Comparison of ENCODE assay signal across 8 mouse cellular contexts in the genomic region with DNA sequence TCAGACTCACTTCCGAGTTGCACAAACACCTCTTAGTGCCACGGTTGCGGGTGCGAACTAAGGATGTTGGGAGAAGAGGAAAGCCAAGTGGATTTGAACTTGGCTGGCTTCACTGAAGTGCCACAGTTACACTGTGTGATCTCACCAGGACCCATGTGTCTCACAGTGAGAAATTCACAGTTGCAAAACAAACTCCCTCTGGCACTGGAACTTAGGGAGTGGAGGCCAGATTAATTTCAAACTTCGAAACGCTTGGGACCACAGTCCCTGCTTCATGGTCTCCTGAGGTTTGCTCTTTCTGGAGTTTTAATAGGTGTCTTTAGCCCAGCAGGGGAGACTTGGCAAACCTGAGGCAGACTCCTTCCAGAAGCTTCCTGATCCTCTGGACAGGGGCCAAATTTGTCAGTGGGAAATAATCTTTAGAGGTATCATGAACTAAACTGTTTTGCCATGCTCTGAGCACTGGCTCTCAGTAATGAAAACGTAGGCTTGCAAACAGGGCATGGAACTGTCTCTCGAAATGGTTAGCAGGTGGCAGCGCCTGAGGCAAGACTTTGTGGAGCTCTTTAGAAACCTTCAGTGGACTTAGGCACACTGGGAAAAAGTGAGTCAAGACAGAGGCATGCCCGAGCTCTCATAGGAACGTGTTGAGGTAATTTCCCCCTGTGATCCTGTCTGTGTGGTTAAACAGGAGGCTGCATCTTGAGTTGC.
DNase-seq lines count a peak whose midpoint lies in the region; ATAC-seq lines count a peak whose summit lies in the region.

No protein-coding gene starts in this region.

- no peak overlapping the region for H3K9ac ChIP-seq in forebrain, embryonic 14.5 days (ENCODE audit: low read length)
- H3K9ac ChIP-seq in forebrain, embryonic 16.5 days (replicated peaks; ENCODE audit: low read depth, low read length) = no peak overlapping the region
- no peak overlapping the region for H3K9ac ChIP-seq in kidney, embryonic 14.5 days (ENCODE audit: low read depth, low read length)

- no peaks in the 10 kb centered on the region for H3K4me1 ChIP-seq in forebrain, embryonic 14.5 days (ENCODE audit: control insufficient read depth, insufficient read depth, low read length)
- no peaks in the 10 kb centered on the region for H3K4me1 ChIP-seq in forebrain, embryonic 16.5 days (replicated peaks; ENCODE audit: control insufficient read depth, insufficient read depth, low read length)
- H3K4me1 ChIP-seq in kidney, embryonic 14.5 days (ENCODE audit: control insufficient read depth, insufficient read depth, low read length) = peaks cover 17% of the 10 kb centered on the region

- WGBS in forebrain, embryonic 14.5 days = 74% methylated on average over 11 of the region's 11 CpGs
- 70% methylated on average over 11 of the region's 11 CpGs for WGBS in forebrain, embryonic 16.5 days
- WGBS in kidney, embryonic 14.5 days = 67% methylated on average over 11 of the region's 11 CpGs

- H3K9me3 ChIP-seq in forebrain, embryonic 14.5 days (replicated peaks; ENCODE audit: control insufficient read depth, low read length) = no peaks in the 10 kb centered on the region
- H3K9me3 ChIP-seq in forebrain, embryonic 16.5 days (ENCODE audit: control insufficient read depth, low read length) = no peaks in the 10 kb centered on the region
- no peaks in the 10 kb centered on the region for H3K9me3 ChIP-seq in kidney, embryonic 14.5 days (ENCODE audit: control insufficient read depth, low read length)

- H3K4me3 ChIP-seq in forebrain, embryonic 14.5 days (ENCODE audit: low read depth, low read length) = no peak overlapping the region
- H3K4me3 ChIP-seq in forebrain, embryonic 16.5 days (replicated peaks; ENCODE audit: low read length) = no peak overlapping the region
- no peak overlapping the region for H3K4me3 ChIP-seq in kidney, embryonic 14.5 days (ENCODE audit: low read length)

- H3K27ac ChIP-seq in forebrain, embryonic 14.5 days (ENCODE audit: low read depth, low read length) = peak overlapping the region; percentile 39; the same call in 1 of the 2 replicates
- no peak overlapping the region for H3K27ac ChIP-seq in forebrain, embryonic 16.5 days (ENCODE audit: low read length)
- H3K27ac ChIP-seq in kidney, embryonic 14.5 days (ENCODE audit: low read depth, low read length) = peak overlapping the region; percentile 3; the same call in 1 of the 2 replicates

- H3K4me2 ChIP-seq in forebrain, embryonic 14.5 days (ENCODE audit: low read length) = no peak overlapping the region
- H3K4me2 ChIP-seq in forebrain, embryonic 16.5 days (ENCODE audit: low read length) = no peak overlapping the region
- no peak overlapping the region for H3K4me2 ChIP-seq in kidney, embryonic 14.5 days (replicated peaks; ENCODE audit: low read depth, low read length)

- peak; percentile 7 for DNase-seq in forebrain, embryonic 14.5 days (ENCODE audit: low spot score)
- peak; percentile 34 for DNase-seq in CD4-positive helper T cell, adult 2 months (ENCODE audit: low read depth, low spot score)
- peak; percentile 92 for DNase-seq in fibroblast of lung, adult 2 months (ENCODE audit: low read depth)
- DNase-seq in right cerebral cortex, adult 2 months (ENCODE audit: low spot score in 2 of 2) = no peak
- DNase-seq in ovary, postnatal 36 days (ENCODE audit: low spot score) = no peak
- DNase-seq in layer of hippocampus, adult 9-10 months (ENCODE audit: low spot score) = no peak

- no peak for ATAC-seq in forebrain, embryonic 14.5 days
- ATAC-seq in forebrain, embryonic 16.5 days = no peak
- ATAC-seq in kidney, embryonic 14.5 days (ENCODE audit: low FRiP score, low TSS enrichment) = no peak

- no peaks in the 10 kb centered on the region for H3K36me3 ChIP-seq in forebrain, embryonic 14.5 days (ENCODE audit: control insufficient read depth, insufficient read depth, low read length)
- no peaks in the 10 kb centered on the region for H3K36me3 ChIP-seq in forebrain, embryonic 16.5 days (ENCODE audit: control insufficient read depth, insufficient read depth)
- H3K36me3 ChIP-seq in kidney, embryonic 14.5 days (ENCODE audit: control insufficient read depth, insufficient read depth, low read length) = no peaks in the 10 kb centered on the region

- H3K27me3 ChIP-seq in forebrain, embryonic 14.5 days (replicated peaks; ENCODE audit: control insufficient read depth, insufficient read depth, low read length) = no peaks in the 10 kb centered on the region
- no peaks in the 10 kb centered on the region for H3K27me3 ChIP-seq in forebrain, embryonic 16.5 days (replicated peaks; ENCODE audit: control insufficient read depth, insufficient read depth, low read length)
- H3K27me3 ChIP-seq in kidney, embryonic 14.5 days (ENCODE audit: control insufficient read depth, insufficient read depth, low read length) = no peaks in the 10 kb centered on the region

Comparison
In these comparisons a context has a peak if more than half of its experiments do, and no peak if none do; other contexts are left out.
1. DNase-seq: peak in forebrain, embryonic 14.5 days (single experiment), CD4-positive helper T cell, adult 2 months (single experiment) and fibroblast of lung, adult 2 months (single experiment); none in right cerebral cortex, adult 2 months (0 of 2), ovary, postnatal 36 days (single experiment) and layer of hippocampus, adult 9-10 months (single experiment).